Mouse (Mus musculus) heart, embryonic 11.5 days (tissue): ENCODE measurements at regions not wholly inside any gene's neighbourhood (a gene's known extent, or its start where the extent isn't known, plus 50 kb on each side); places are given as distances from the start of the nearest gene placed in this dataset.

Experiments used
- ATAC-seq: fragments of 200-750 bp; cut with Nextera tagmentation; replicated peaks from 2 replicates; pipeline ENCODE4 v1.8.0; 2017; ENCODE audit warnings: moderate library complexity; ENCODE audit not compliant: insufficient number of reproducible peaks, low FRiP score, low TSS enrichment
- H3K27ac ChIP-seq: fragments of 300-500 bp; sonication (generic); 2 replicates; pipeline ENCODE4 v1.5.1; 2014; ENCODE audit warnings: mild to moderate bottlenecking, low read depth, low read length
- H3K27me3 ChIP-seq: fragments of 300-500 bp; sonication (generic); 2 replicates; pipeline ENCODE4 v1.6.1; 2014; ENCODE audit warnings: mild to moderate bottlenecking, low read length, mixed read lengths; ENCODE audit not compliant: control insufficient read depth, insufficient read depth
- H3K36me3 ChIP-seq: fragments of 300-500 bp; sonication (generic); 2 replicates; pipeline ENCODE4 v1.6.1; 2014; ENCODE audit warnings: mild to moderate bottlenecking, low read length, moderate library complexity, mixed read lengths; ENCODE audit not compliant: control insufficient read depth, insufficient read depth
- H3K4me1 ChIP-seq: fragments of 300-500 bp; sonication (generic); 2 replicates; pipeline ENCODE4 v1.6.1; 2014; ENCODE audit warnings: low read length; ENCODE audit not compliant: control insufficient read depth, insufficient read depth
- H3K4me2 ChIP-seq: fragments of 300-500 bp; sonication (generic); 2 replicates; pipeline ENCODE4 v1.6.1; 2014; ENCODE audit warnings: mild to moderate bottlenecking, moderate library complexity
- H3K4me3 ChIP-seq: fragments of 300-500 bp; sonication (generic); 2 replicates; pipeline ENCODE4 v1.5.1; 2014; ENCODE audit warnings: low read depth, low read length
- H3K9ac ChIP-seq: fragments of 300-500 bp; sonication (generic); 2 replicates; pipeline ENCODE4 v1.6.1; 2014; ENCODE audit warnings: mild to moderate bottlenecking, low read depth, low read length, moderate library complexity
- H3K9me3 ChIP-seq: fragments of 300-500 bp; sonication (generic); replicated peaks from 2 replicates; pipeline ENCODE4 v1.6.1; 2016; ENCODE audit warnings: low read length; ENCODE audit not compliant: control insufficient read depth
- WGBS: fragments of 180-500 bp; shearing (Covaris S2); extraction: QIAGEN DNeasy Blood & Tissue Kit; methylation state at CpG from one replicate; pipeline ENCODE4 v1.1.7; 2014; ENCODE audit not compliant: insufficient replicate concordance; 5-methylcytosine and 5-hydroxymethylcytosine counted together

DNA sequence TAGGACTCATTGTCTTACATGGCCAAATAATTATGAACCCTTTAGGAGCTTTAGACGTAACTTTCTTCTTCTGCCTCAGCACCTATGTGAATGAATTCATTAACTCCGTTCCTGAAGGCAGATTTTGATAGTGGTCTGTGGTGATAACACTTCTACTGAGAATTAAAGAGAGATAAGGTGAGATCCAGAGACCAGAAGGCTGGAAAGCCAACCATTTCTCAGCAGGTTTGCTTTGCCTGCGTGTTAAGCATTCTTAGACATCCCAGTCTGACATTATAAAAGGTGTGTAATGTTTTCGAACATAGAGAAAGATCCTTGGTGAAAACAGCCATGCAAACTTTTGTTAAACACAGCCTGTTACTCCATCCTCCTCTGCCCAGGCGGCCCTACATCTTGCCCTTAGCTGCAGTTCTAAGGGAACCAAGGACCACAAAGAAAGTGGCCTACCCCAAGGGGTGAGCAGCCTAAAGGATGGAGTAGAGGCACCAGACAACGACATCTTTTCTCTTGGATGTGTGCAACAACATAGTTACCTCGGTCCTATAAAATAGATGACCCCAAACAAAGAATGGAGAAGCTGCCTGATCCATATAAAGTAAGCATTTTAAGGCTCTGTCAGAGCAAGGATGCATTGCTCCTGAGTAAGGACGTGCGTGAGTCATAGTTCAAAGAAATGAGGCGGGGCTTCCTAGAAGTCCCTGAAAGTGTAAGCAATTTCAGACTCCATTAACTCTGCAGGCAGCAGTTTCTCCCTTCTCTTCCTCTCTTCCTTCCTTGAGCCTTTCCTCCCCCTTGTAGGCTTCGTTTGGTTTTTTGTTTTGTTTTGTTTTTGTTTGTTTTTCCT, 55.1 kb upstream of the Xpr1 start:
- ATAC-seq: no peak
- H3K4me1 ChIP-seq: no peaks in the 10 kb centered on the region
- 58% methylated on average over 11 of the region's 11 CpGs for WGBS

DNA sequence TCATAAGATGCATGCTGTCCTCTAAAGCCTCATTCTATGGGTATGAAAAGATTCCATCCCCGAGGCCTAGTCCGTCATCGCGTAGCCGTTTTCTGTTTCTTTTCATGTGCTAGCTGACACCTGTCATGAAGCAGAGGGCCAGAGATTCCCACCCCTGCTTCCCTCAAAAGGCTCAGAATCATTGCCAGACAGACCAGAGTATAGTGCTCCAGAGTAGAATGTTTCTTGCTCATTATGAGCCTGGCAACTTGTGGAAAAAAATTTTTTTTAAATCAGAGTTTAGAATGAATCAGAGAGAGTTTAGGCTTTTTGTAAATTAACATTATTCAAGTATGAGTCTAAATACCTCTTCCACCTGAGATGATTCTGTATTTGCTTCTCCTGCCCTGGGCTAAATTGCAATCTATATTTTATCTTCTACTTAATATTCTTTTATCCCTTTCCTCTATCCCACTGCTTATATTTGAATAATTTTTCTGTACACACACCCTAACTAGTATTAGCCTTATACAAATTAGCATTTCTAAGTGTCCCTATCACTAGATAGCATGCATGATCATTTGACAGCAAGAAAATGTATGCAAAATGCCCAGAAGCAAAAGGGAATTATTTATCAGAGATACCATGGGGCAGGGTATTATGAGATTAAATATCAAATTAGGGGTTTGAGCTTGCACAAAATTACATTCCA, 55.9 kb upstream of the Xpr1 start:
- no peaks in the 10 kb centered on the region for H3K27me3 ChIP-seq
- 21% methylated on average over 5 of the region's 5 CpGs for WGBS
- no peak overlapping the region for H3K9ac ChIP-seq
- no peak overlapping the region for H3K4me2 ChIP-seq
- H3K27ac ChIP-seq: no peak overlapping the region
- H3K4me3 ChIP-seq: no peak overlapping the region
- no peaks in the 10 kb centered on the region for H3K9me3 ChIP-seq
- H3K4me1 ChIP-seq: no peaks in the 10 kb centered on the region
- ATAC-seq: no peak
- no peaks in the 10 kb centered on the region for H3K36me3 ChIP-seq

More for the DNA sequence above, 55.1 kb upstream of the Xpr1 start:
- Histone ChIP-seq H3K9me3 (no peaks in the 10 kb centered on the region), H3K9ac (no peak overlapping the region), H3K27me3 (no peaks in the 10 kb centered on the region), H3K4me3 (no peak overlapping the region), H3K4me2 (no peak overlapping the region), H3K27ac (no peak overlapping the region), H3K36me3 (no peaks in the 10 kb centered on the region)

DNA sequence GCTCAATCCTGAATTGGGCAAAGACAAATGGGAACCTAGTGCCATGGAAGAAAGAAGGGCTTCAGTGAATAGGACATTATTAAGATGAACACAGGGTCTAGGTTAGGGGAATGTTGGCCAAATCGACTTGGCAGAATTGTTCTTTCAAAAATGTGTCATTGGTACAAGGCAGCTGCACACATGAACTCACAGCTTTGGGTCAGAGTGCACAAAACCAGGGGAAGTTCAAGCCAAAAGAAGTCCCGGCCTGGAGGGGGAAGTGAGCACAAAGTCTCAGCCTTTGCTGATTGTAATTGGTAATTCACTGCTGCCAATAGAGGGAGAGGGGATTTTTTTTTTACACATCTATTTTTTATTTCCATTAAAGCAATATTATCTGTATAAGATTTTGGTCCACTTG, 57.8 kb upstream of the Xpr1 start:
- Histone ChIP-seq H3K9ac (no peak overlapping the region), H3K9me3 (no peaks in the 10 kb centered on the region), H3K27me3 (no peaks in the 10 kb centered on the region), H3K27ac (no peak overlapping the region), H3K4me3 (no peak overlapping the region), H3K36me3 (no peaks in the 10 kb centered on the region), H3K4me1 (no peaks in the 10 kb centered on the region), H3K4me2 (no peak overlapping the region)
- 64% methylated on average over 2 of the region's 2 CpGs for WGBS
- ATAC-seq: no peak

DNA sequence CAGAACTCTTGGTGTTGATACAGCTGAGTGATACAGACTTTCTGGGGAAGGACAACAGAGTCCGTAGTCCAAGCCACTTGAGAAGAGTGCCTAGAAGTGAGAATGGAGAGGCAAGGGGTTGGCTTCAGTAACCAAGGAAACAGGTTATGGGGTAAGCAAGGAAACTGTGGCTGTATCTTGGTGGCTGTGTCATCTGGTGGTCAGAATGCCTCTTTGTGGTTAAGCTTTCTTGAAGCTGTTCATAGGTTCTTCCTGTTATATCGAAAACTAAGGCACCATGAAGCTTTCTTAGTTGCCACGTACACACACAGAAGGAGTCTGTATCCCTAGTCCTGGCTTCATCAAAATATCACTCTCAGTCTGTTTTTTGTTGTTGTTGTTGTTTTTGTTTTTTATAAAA, 59.0 kb upstream of the Xpr1 start:
- Histone ChIP-seq H3K9me3 (no peaks in the 10 kb centered on the region), H3K4me2 (no peak overlapping the region), H3K27me3 (no peaks in the 10 kb centered on the region), H3K27ac (no peak overlapping the region), H3K36me3 (no peaks in the 10 kb centered on the region), H3K4me1 (no peaks in the 10 kb centered on the region), H3K4me3 (no peak overlapping the region), H3K9ac (no peak overlapping the region)
- no peak for ATAC-seq
- 78% methylated on average over 3 of the region's 3 CpGs for WGBS

DNA sequence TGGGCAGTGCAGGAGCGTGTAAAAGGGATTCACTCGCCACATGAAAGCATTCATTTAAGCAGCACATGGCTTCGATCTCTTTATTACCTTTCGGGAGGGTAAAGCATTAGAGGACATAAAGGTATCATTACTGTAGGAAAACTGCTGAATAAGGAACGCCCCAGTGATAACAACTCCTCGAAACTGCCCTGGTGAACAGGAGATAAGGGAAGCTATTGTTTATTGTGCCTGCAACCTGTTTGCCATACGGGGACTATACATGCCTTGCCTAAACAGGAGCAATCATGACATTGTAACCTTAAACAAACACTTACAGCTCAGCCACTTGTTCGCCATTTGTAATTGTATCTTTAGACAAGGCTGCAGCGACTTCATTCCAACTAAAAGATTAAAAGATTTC, 64.9 kb upstream of the Xpr1 start:
- Histone ChIP-seq H3K27ac (no peak overlapping the region), H3K4me1 (no peaks in the 10 kb centered on the region), H3K27me3 (no peaks in the 10 kb centered on the region), H3K9me3 (no peaks in the 10 kb centered on the region), H3K36me3 (no peaks in the 10 kb centered on the region), H3K4me3 (no peak overlapping the region), H3K9ac (no peak overlapping the region), H3K4me2 (no peak overlapping the region)
- ATAC-seq: no peak
- 52% methylated on average over 9 of the region's 9 CpGs for WGBS

DNA sequence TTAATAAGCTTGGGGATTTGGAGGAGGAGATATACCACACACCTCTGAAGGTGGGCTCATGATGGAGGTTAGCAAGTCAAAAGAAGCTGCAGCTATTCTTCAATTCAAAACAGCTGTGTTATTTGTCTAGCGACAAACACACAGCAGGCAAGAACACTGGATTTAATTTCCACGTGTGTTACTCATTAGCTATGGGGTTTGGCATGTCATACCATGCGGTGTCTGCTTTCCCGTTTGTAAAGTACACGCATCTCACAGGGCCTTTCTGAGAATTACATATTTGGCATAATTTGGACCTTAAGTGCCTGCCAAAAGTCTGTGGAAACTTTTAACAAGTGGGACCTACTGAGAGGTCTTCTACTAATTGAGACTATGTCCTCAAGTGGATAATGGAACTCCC, 65.5 kb upstream of the Xpr1 start:
- H3K9me3 ChIP-seq: no peaks in the 10 kb centered on the region
- WGBS: 87% methylated on average over 5 of the region's 5 CpGs
- H3K9ac ChIP-seq: no peak overlapping the region
- no peak overlapping the region for H3K4me3 ChIP-seq
- no peak overlapping the region for H3K27ac ChIP-seq
- no peaks in the 10 kb centered on the region for H3K27me3 ChIP-seq
- H3K4me1 ChIP-seq: no peaks in the 10 kb centered on the region
- no peak overlapping the region for H3K4me2 ChIP-seq
- no peaks in the 10 kb centered on the region for H3K36me3 ChIP-seq
- ATAC-seq: no peak

DNA sequence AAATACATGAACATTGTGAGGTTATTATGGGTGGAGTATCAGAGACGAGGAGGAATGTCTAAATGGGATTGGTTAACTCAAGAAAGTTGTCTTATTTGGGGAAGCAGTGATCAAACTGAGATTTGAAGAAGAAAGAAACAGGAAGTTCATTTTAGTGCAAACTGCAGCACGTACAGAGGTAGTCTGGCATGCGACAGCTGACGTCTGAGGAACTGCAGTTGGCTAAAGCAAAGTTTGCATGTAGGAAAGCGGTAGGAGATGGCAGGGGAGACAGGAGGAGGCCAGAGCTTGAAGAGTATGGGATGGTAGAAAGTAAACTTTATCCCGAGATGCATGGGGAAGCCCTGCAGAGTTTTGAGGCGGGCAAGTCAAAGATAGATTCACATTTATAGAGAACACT, 66.5 kb upstream of the Xpr1 start:
- ATAC-seq: no peak
- Histone ChIP-seq H3K9me3 (no peaks in the 10 kb centered on the region), H3K4me2 (no peak overlapping the region), H3K36me3 (no peaks in the 10 kb centered on the region), H3K9ac (no peak overlapping the region), H3K4me1 (no peaks in the 10 kb centered on the region), H3K4me3 (no peak overlapping the region), H3K27me3 (no peaks in the 10 kb centered on the region), H3K27ac (no peak overlapping the region)
- 64% methylated on average over 7 of the region's 7 CpGs for WGBS

DNA sequence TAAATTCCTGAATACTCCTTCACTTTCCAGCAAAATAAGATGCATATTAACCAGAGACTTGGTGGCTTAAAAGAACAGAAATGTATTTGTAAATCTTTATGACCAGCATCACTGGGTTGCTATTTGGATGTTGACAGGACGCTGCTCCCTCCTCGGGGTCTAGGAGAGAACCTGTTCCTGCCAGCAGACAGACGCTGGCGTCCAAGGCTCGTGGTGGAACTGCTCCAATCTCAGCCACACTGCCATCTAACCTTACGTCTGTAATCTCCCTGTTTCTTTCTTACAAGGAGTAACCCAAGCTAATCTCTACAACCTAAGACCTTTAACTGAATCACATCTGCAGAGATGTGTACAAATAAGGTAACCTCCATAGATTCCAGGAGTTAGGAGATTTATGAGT, 70.1 kb upstream of the Acbd6 start:
- no peaks in the 10 kb centered on the region for H3K4me1 ChIP-seq
- H3K27me3 ChIP-seq: no peaks in the 10 kb centered on the region
- H3K36me3 ChIP-seq: no peaks in the 10 kb centered on the region
- 79% methylated on average over 6 of the region's 6 CpGs for WGBS
- no peaks in the 10 kb centered on the region for H3K9me3 ChIP-seq
- no peak overlapping the region for H3K27ac ChIP-seq
- no peak overlapping the region for H3K4me2 ChIP-seq
- H3K4me3 ChIP-seq: no peak overlapping the region
- H3K9ac ChIP-seq: no peak overlapping the region
- ATAC-seq: no peak
